Mouse (Mus musculus) liver, postnatal 0 days (tissue): ENCODE data around the gene Gdi1. TPM values are rescaled to one million over a fixed set of nuclear protein-coding genes. Genes with fewer than 3 reads are reported as not detected.

Source experiments
- ATAC-seq: fragments of 200-750 bp; cut with Nextera tagmentation; 2 replicates; pipeline ENCODE4 v1.8.0; 2017; ENCODE audit warnings: mild to moderate bottlenecking, moderate library complexity
- DNase-seq: peaks from one replicate; pipeline ENCODE4 v3.0.0-alpha.2; 2016
- H3K27ac ChIP-seq: fragments of 300-500 bp; sonication (generic); 2 replicates; pipeline ENCODE4 v1.5.1; 2014; ENCODE audit warnings: antibody characterized with exemption, moderate library complexity, mild to moderate bottlenecking, low read depth
- H3K27me3 ChIP-seq: fragments of 300-500 bp; sonication (generic); 2 replicates; pipeline ENCODE4 v1.6.1; 2014; ENCODE audit warnings: low read length, control low read depth, mixed read lengths; ENCODE audit not compliant: insufficient read depth
- H3K36me3 ChIP-seq: fragments of 300-500 bp; sonication (generic); replicated peaks from 2 replicates; pipeline ENCODE4 v1.6.1; 2014; ENCODE audit warnings: mild to moderate bottlenecking, control low read depth, low read length, moderate library complexity, mixed read lengths; ENCODE audit not compliant: insufficient read depth
- H3K4me1 ChIP-seq: fragments of 300-500 bp; sonication (generic); 2 replicates; pipeline ENCODE4 v1.6.1; 2014; ENCODE audit warnings: antibody characterized with exemption, mild to moderate bottlenecking, control low read depth; ENCODE audit not compliant: insufficient read depth
- H3K4me2 ChIP-seq: fragments of 300-500 bp; sonication (generic); 2 replicates; pipeline ENCODE4 v1.6.1; 2014; ENCODE audit warnings: low read depth, mild to moderate bottlenecking, low read length, moderate library complexity, mixed read lengths
- H3K4me3 ChIP-seq: fragments of 300-500 bp; sonication (generic); 2 replicates; pipeline ENCODE4 v1.5.1; 2014; ENCODE audit warnings: low read depth, low read length
- H3K9ac ChIP-seq: fragments of 300-500 bp; sonication (generic); replicated peaks from 2 replicates; pipeline ENCODE4 v1.6.1; 2014; ENCODE audit warnings: mild to moderate bottlenecking, moderate library complexity
- H3K9me3 ChIP-seq: fragments of 300-500 bp; sonication (generic); 2 replicates; pipeline ENCODE4 v1.6.1; 2016; ENCODE audit warnings: mild to moderate bottlenecking, control low read depth, low read length, mixed read lengths
- CTCF ChIP-seq: sonication (generic); IDR thresholded peaks from 2 replicates; pipeline ENCODE4 v1.5.1; 2016; ENCODE audit warnings: antibody characterized with exemption, low read depth
- EP300 ChIP-seq: IDR thresholded peaks from 2 replicates; pipeline ENCODE4 v1.6.1; 2016; ENCODE audit warnings: antibody characterized with exemption, low read depth, mild to moderate bottlenecking
- WGBS: fragments of 180-500 bp; shearing (Covaris S2); extraction: QIAGEN DNeasy Blood & Tissue Kit; methylation state at CpG from one replicate; pipeline ENCODE4 v1.1.7; 2014; ENCODE audit not compliant: insufficient replicate concordance; 5-methylcytosine and 5-hydroxymethylcytosine counted together
- microRNA-seq: library from miRNA; unstranded; fragments of <30 nt; microRNA quantifications from one replicate; pipeline ENCODE4, GENCODE M21; 2016
- polyA plus RNA-seq: library from polyadenylated mRNA; unstranded; fragments of >200 nt; fragmentation: Nextera tagmentation; extraction: Ambion mirVana; gene quantifications from 2 replicates; pipeline ENCODE4 v1.2.1, GENCODE M21; 2015

Gdi1 gene
- polyA plus RNA-seq, 1 experiment from 2014 or later = 35.8 TPM

DNA sequence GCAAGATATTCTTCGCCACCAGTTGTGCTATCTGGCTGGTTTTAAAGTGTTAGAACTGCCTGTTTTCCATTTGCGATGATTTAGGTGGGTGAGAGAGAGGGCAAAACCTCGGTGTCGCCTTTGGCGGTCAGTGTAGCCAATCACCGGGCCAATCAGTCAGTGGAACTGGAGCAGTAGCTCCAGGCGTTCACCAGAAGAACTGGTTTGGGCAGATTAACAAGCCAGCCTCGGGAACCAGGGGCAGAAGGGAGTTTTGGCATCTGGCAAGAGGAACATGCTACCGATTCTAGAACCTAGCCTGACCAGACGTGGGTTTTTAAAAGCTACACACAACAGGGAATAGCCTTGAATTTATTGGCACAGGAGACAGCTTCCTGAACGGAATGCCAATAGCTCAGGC, 54.4 kb downstream of the Gdi1 start:
- H3K4me1 ChIP-seq = no peaks in the 10 kb centered on the region
- 45% methylated on average over 11 of the region's 11 CpGs for WGBS
- H3K4me3 ChIP-seq = no peak overlapping the region
- H3K27me3 ChIP-seq = no peaks in the 10 kb centered on the region
- no peak overlapping the region for H3K27ac ChIP-seq
- DNase-seq = no peak
- H3K4me2 ChIP-seq = no peak overlapping the region
- no peaks in the 10 kb centered on the region for H3K9me3 ChIP-seq
- no peak for ATAC-seq
- no peaks in the 10 kb centered on the region for H3K36me3 ChIP-seq
- no peak for TF ChIP-seq EP300
- no peak for TF ChIP-seq CTCF
- no peak overlapping the region for H3K9ac ChIP-seq

Small RNA genes within 50 kb of the gene (microRNA-seq; reads per million reads assigned to microRNA genes)
- gene Mir7091 (not detected), gene Mir7092 (3.2 reads per million)

Other genes starting within 250 kb of the Gdi1 start
- gene Opn1mw, start 177.5 kb upstream of the Gdi1 start, polyA plus RNA-seq = not detected in 2 replicates
- gene Mecp2, start 169.6 kb upstream of the Gdi1 start, polyA plus RNA-seq = 4.7 and 5.4 TPM in 2 replicates
- gene Tex28, start 137.2 kb upstream of the Gdi1 start, polyA plus RNA-seq = not detected in 2 replicates
- not detected in 2 replicates for gene Tktl1, start 127.7 kb upstream of the Gdi1 start, polyA plus RNA-seq
- 30.2 and 34.1 TPM in 2 replicates for gene Flna, start 55.2 kb upstream of the Gdi1 start, polyA plus RNA-seq
- gene Emd, start 50.3 kb upstream of the Gdi1 start, polyA plus RNA-seq = 6.8 and 7.4 TPM in 2 replicates
- gene Rpl10, start 34.2 kb upstream of the Gdi1 start, polyA plus RNA-seq = 438 and 471 TPM in 2 replicates
- gene Taz, start 23.1 kb upstream of the Gdi1 start, polyA plus RNA-seq = 30.4 and 31.2 TPM in 2 replicates
- 10.0 and 10.8 TPM in 2 replicates for gene Dnase1l1, start 22.7 kb upstream of the Gdi1 start, polyA plus RNA-seq
- gene Atp6ap1, start 7.9 kb upstream of the Gdi1 start, polyA plus RNA-seq = 58.4 and 62.6 TPM in 2 replicates
- 20.1 and 21.9 TPM in 2 replicates for gene Fam50a, start 8.0 kb downstream of the Gdi1 start, polyA plus RNA-seq
- 0.25 and 0.37 TPM in 2 replicates for gene Plxna3, start 24.1 kb downstream of the Gdi1 start, polyA plus RNA-seq
- gene Lage3, start 48.6 kb downstream of the Gdi1 start, polyA plus RNA-seq = 46.6 and 48.3 TPM in 2 replicates
- gene Ubl4a, start 68.2 kb downstream of the Gdi1 start, polyA plus RNA-seq = 38.3 TPM in 2 replicates
- 7.7 and 7.8 TPM in 2 replicates for gene Slc10a3, start 68.4 kb downstream of the Gdi1 start, polyA plus RNA-seq
- 9.7 and 11.1 TPM in 2 replicates for gene Fam3a, start 88.3 kb downstream of the Gdi1 start, polyA plus RNA-seq
- gene Ikbkg, start 88.3 kb downstream of the Gdi1 start, polyA plus RNA-seq = 11.7 and 12.9 TPM in 2 replicates
- 21.9 and 24.3 TPM in 2 replicates for gene G6pdx, start 124.2 kb downstream of the Gdi1 start, polyA plus RNA-seq
- gene Gm6880, start 176.4 kb downstream of the Gdi1 start, polyA plus RNA-seq = not detected in 2 replicates